In the genomic region with DNA sequence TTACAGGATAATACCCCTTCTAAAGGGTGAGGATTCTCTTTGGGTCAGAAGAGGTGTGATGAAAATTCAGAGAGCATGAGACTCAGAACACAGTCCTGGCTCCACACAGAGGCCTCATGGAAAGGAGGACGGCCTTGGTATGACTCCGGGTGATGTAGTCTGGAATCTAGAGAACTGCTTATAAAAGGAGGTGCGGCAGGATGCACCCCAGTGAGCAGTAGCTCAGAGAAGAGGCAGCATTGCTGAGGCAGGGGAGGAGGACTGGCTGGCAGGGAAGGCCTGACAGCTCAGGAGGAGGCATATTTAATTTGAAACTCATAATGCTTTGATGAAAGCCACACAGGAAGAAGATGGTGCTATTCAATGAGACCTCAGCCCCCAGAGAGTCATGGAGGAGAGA, we compare ENCODE assay signal across 18 mouse cellular contexts.
"Had no signal": no experiment of that assay in that cellular context is flagged by ENCODE, and none has a peak within 500 bp of the region (broad histone marks: within the 10 kb centered on the region; RNA-seq: fewer than 3 reads in every experiment).

No protein-coding gene starts in this region.

- H3K9ac ChIP-seq: liver, postnatal 0 days; lung, embryonic 15.5 days; midbrain, embryonic 12.5 days; neural tube, embryonic 13.5 days; stomach, embryonic 15.5 days had no signal

- H3K4me1 ChIP-seq: lung, embryonic 15.5 days; midbrain, embryonic 12.5 days; stomach, embryonic 15.5 days had no signal

- ATAC-seq: liver, postnatal 0 days; lung, postnatal 0 days; midbrain, embryonic 16.5 days had no signal

- H3K9me3 ChIP-seq: lung, embryonic 15.5 days; midbrain, embryonic 10.5 days; midbrain, embryonic 12.5 days; neural tube, embryonic 13.5 days; stomach, embryonic 15.5 days had no signal

- H3K4me3 ChIP-seq: lung, embryonic 15.5 days; midbrain, embryonic 10.5 days; midbrain, embryonic 12.5 days; neural tube, embryonic 13.5 days; stomach, embryonic 15.5 days had no signal

- DNase-seq: liver, postnatal 0 days; lung, adult 2 months; lung, postnatal 14 days; lung, postnatal 36 days; midbrain, embryonic 14.5 days; right cerebral cortex, postnatal 14 days; thymus, adult 2 months; thymus, postnatal 25 days; thymus, postnatal 4 days had no signal

- H3K27me3 ChIP-seq: lung, embryonic 15.5 days; midbrain, embryonic 12.5 days; neural tube, embryonic 13.5 days; stomach, embryonic 15.5 days had no signal

- H3K27ac ChIP-seq: lung, embryonic 15.5 days; macrophage; midbrain, embryonic 10.5 days; midbrain, embryonic 12.5 days; neural tube, embryonic 13.5 days; stomach, embryonic 15.5 days; stomach, postnatal 0 days had no signal

- H3K36me3 ChIP-seq: lung, embryonic 15.5 days; midbrain, embryonic 10.5 days; midbrain, embryonic 12.5 days; neural tube, embryonic 13.5 days; stomach, embryonic 15.5 days had no signal

- H3K4me2 ChIP-seq: lung, embryonic 15.5 days; midbrain, embryonic 12.5 days; neural tube, embryonic 13.5 days; stomach, embryonic 15.5 days had no signal
